Mouse (Mus musculus) cerebellum, adult (tissue): ENCODE data around the gene Lrg1.
A peak's percentile ranks its signal among the peaks of the same experiment; 100 is the strongest.
"Not testable (repeated sequence)": the region's sequence is repeated elsewhere in the genome, so short reads cannot be mapped to it uniquely, and the experiment has no call there.

Experiments
- ATAC-seq: cut with Nextera tagmentation; 2 replicates; pipeline ENCODE4 v1.9.2; 2017; ENCODE audit warnings: mild to moderate bottlenecking, moderate library complexity, mixed read lengths; ENCODE audit not compliant: insufficient number of reproducible peaks, low FRiP score, low TSS enrichment

Lrg1 gene

DNA sequence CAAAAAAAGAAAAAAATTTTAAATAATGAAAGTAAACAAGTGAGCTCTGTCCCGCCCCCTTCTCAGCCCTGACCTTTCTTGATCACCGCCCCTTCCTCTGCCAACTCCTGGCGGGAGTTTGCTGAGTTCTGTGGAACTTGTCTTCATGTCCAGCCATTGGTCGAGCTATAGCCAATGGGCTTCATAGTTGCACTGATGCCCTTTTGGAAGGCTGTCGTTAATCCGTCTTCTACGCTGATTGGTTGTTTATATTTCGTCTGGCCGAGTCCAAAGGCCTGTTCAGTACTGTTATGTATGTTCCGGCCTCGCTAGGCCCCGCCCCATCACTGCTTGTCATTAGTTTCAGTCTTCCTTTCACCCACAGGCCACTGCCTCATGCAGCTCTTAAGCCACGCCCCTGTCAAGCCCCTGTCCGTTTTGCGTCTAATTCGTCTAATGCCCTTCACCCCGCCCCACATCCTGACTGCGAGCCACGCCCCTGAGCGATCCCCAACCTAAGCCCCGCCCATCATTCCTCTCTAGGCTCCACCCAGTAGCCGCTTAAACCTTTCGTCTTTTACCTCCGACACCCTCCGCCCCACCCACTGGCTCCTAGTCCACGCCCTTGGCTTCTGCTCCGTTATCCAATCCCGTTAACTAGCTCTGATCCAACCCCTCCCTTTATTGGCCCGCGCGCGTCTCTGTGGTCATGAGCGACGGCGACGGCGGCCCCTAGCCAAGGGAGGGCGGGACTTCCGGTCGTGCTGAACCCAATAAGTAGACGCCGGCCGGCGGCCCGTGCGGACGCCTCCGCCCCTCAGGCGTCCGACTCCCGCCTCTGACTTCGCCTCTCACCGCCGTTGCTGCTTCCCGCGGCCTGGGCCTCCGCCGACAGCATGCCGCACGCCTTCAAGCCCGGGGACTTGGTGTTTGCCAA, 42.7 kb downstream of the Lrg1 start, which contains the start of gene Hdgfl2:
Hdgfl2 (plus strand) TSS at position 755 of the 916 bp plus-strand sequence.
- ATAC-seq, result peak; percentile 82

DNA sequence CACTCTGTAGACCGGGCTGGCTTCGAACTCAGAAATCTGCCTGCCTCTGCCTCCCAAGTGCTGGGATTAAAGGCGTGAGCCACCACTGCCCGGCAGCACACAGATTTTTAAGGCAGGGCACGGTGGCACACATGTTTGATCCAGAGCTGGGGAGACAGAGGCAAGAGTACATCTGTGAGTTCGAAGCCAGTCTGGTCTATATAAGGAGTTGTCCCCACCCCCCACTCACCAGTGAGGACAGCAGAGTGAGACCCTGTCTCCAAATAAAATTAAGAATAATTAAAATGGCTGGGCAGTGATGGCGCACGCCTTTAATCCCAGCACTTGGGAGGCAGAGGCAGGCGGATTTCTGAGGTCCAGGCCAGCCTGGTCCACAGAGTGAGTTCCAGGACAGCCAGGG, 43.4 kb downstream of the Lrg1 start:
- not testable (repeated sequence) for ATAC-seq

DNA sequence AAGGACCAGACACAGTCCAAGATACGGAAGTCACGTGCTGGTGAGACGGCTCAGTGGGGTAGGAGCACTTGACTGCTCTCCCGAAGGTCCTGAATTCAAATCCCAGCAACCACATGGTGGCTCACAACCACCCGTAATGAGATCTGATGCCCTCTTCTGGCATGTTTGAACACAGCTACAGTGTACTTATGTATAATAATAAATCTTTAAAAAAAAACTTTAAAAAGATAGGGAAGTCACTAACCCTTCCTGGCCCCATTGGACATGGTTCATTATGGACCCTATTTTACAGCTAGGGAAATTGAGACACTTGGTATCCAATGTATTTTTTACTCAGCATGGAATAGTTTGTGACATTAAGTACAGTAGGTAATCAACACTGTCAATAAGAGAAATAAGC, 44.3 kb downstream of the Lrg1 start:
- ATAC-seq, result no peak

DNA sequence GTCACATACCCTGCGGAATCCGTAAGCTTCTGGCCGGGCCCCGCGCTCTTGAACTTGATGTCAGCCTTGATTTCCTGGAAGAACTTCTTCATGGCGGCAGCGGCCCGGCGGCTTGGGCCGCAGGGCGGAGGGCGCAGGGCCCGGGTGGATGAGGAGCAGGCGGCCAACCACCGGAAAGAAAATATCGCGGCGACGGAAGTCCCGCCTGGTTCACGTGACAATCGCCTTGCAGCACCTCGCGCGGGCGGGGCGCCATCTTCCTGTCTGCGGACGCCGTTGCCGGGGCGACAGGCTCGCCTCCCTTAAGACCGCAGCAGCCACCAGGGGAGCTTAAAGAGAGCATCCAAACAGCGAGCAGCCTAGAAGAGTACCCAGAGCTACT, 47.0 kb downstream of the Lrg1 start, which contains the start of gene Ubxn6:
Ubxn6 (minus strand) TSS at position 202 of the 382 bp plus-strand sequence.
- ATAC-seq, result peak; percentile 34

DNA sequence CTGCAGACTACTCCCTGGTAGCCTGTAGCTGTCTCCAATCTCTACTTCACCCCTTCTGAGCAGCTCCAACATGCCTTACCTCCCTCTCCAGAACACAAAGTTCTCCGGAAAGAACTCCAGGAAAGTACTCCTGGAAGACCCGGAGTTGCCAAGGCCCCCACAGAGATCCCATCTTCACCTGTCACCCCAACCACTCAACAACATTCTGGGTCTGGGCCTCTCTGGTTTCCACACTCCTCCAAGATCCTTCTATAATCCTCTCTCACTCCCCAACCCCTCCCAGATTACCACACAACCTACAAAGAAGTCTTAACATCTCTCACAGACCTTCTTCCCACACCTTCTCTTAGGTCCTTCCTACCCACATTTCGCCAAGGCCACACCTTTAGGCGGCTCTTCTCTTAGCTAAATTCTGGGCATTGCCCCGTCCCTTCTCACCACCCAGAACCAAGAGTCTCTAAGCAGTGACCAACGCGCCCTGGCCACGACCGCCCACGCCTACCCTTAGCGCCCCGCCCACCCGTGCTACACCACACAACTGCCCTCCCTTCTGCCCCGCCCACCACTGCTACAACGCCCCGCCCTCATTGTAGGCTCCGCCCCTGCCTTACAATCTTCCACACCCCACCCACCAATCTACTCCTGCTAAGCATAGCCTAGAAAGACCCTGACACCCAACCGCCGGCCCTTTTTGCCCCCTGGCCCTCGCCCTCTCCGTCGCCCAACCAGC, 47.5 kb downstream of the Lrg1 start:
- no peak; the same call in 1 of the 2 replicates for ATAC-seq

DNA sequence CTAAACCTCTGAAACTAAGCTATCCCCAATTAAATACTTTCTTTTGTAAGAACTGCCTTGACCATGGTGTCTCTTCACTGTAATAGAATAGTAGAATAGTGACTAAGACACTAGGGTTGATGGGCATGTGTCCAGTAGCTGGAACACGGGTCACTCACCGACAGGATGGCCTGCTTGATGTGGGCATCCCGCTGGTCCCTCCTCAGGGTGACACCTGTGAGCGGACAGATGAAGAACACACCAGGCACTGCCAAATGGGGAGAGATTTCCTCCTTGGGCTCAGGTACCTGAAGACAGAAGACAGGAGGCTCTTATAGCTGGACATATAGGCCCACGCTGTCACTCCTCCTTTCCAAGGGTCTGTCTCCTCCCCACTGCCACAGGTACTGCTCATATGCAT, 49.6 kb downstream of the Lrg1 start:
- ATAC-seq, result no peak

DNA sequence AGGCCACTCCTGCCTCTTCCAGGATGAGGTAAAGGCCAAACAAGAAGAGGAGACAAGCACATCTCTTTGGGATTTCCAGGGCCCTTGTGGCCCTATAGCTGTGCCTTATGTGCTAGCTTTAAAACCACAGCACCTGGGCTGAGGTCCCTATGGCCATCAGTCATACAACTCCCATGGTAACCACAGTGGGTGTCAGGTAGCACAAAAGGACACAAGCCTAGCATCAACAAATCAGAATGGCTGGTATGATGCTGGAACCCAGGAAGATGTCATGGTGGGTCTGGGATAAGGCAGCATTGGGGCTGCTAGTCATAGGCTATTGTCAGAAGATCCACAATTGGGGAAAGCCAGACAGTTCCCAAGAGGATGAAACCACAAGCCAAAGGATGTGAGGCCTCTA, 50.7 kb downstream of the Lrg1 start:
- no peak for ATAC-seq
